Mouse (Mus musculus) forebrain, postnatal 0 days (tissue): Measurements from ENCODE around the gene Pus7. TPM values are rescaled to one million over a fixed set of nuclear protein-coding genes. Genes with fewer than 3 reads are reported as not detected.

Experiments used
- ATAC-seq: fragments of 200-750 bp; cut with Nextera tagmentation; 2 replicates; pipeline ENCODE4 v1.8.0; 2017; ENCODE audit warnings: mild to moderate bottlenecking, moderate library complexity
- DNase-seq: peaks from one replicate; pipeline ENCODE4 v3.0.0-alpha.2; 2015
- H3K27ac ChIP-seq: fragments of 300-500 bp; sonication (generic); 2 replicates; pipeline ENCODE4 v1.5.1; 2014; ENCODE audit warnings: low read depth, mild to moderate bottlenecking, antibody characterized with exemption, low read length, moderate library complexity, mixed read lengths
- H3K27me3 ChIP-seq: fragments of 300-500 bp; sonication (generic); 2 replicates; pipeline ENCODE4 v1.6.1; 2014; ENCODE audit warnings: mild to moderate bottlenecking, low read length, mixed read lengths; ENCODE audit not compliant: insufficient read depth
- H3K36me3 ChIP-seq: fragments of 300-500 bp; sonication (generic); 2 replicates; pipeline ENCODE4 v1.6.1; 2014; ENCODE audit warnings: mild to moderate bottlenecking, moderate library complexity; ENCODE audit not compliant: insufficient read depth
- H3K4me1 ChIP-seq: fragments of 300-500 bp; sonication (generic); 2 replicates; pipeline ENCODE4 v1.6.1; 2014; ENCODE audit warnings: antibody characterized with exemption; ENCODE audit not compliant: insufficient read depth
- H3K4me2 ChIP-seq: fragments of 300-500 bp; sonication (generic); 2 replicates; pipeline ENCODE4 v1.6.1; 2014; ENCODE audit warnings: low read depth, mild to moderate bottlenecking, moderate library complexity
- H3K4me3 ChIP-seq: fragments of 300-500 bp; sonication (generic); 2 replicates; pipeline ENCODE4 v1.5.1; 2014; ENCODE audit warnings: low read depth, low read length, mixed read lengths
- H3K9ac ChIP-seq: fragments of 300-500 bp; sonication (generic); 2 replicates; pipeline ENCODE4 v1.6.1; 2014; ENCODE audit warnings: mild to moderate bottlenecking
- H3K9me3 ChIP-seq: fragments of 300-500 bp; sonication (generic); 2 replicates; pipeline ENCODE4 v1.6.1; 2016; ENCODE audit warnings: low read length
- CTCF ChIP-seq: sonication (generic); IDR thresholded peaks from 2 replicates; pipeline ENCODE4 v1.5.1; 2016; ENCODE audit warnings: antibody characterized with exemption, control low read depth, low read depth
- WGBS: fragments of 180-500 bp; shearing (Covaris S2); extraction: QIAGEN DNeasy Blood & Tissue Kit; methylation state at CpG from one replicate; pipeline ENCODE4 v1.1.7; 2014; 5-methylcytosine and 5-hydroxymethylcytosine counted together
- polyA plus RNA-seq: library from polyadenylated mRNA; unstranded; fragments of >200 nt; fragmentation: Nextera tagmentation; extraction: Ambion mirVana; gene quantifications from 2 replicates; pipeline ENCODE4 v1.2.1, GENCODE M21; 2015
- total RNA-seq: library from RNA; depleted of rRNA; stranded (reverse); fragments of >200 nt; gene quantifications from 2 replicates; pipeline ENCODE4 v1.2.3, GENCODE M21; 2014

Gene Pus7
- total and polyA plus RNA-seq, 2 experiments from 2014 or later: 15.5 to 18.9 TPM

GRCm38 (mm10) chr5:23781172-23781571 is 2.3 kb downstream of the Pus7 start:
- no peak for ATAC-seq
- no peak overlapping the region for H3K4me3 ChIP-seq
- H3K27me3 ChIP-seq: no peaks in the 10 kb centered on the region
- no peak overlapping the region for H3K4me2 ChIP-seq
- H3K27ac ChIP-seq: no peak overlapping the region
- no peak overlapping the region for H3K9ac ChIP-seq
- H3K9me3 ChIP-seq: no peaks in the 10 kb centered on the region
- H3K4me1 ChIP-seq: no peaks in the 10 kb centered on the region
- peaks cover 5% of the 10 kb centered on the region; the same call in 1 of the 2 replicates for H3K36me3 ChIP-seq
- no peak for DNase-seq
- 88% methylated on average over 4 of the region's 4 CpGs for WGBS
- no peak for TF ChIP-seq CTCF

GRCm38 (mm10) chr5:23780516-23780915 is 3.0 kb downstream of the Pus7 start:
- H3K9ac ChIP-seq: no peak overlapping the region
- ATAC-seq: no peak
- 88% methylated on average over 4 of the region's 4 CpGs for WGBS
- no peaks in the 10 kb centered on the region for H3K27me3 ChIP-seq
- H3K27ac ChIP-seq: no peak overlapping the region
- no peaks in the 10 kb centered on the region for H3K4me1 ChIP-seq
- peaks cover 9% of the 10 kb centered on the region; the same call in 1 of the 2 replicates for H3K36me3 ChIP-seq
- no peak for DNase-seq
- no peak overlapping the region for H3K4me2 ChIP-seq
- H3K4me3 ChIP-seq: no peak overlapping the region
- H3K9me3 ChIP-seq: no peaks in the 10 kb centered on the region
- no peak for TF ChIP-seq CTCF

DNA sequence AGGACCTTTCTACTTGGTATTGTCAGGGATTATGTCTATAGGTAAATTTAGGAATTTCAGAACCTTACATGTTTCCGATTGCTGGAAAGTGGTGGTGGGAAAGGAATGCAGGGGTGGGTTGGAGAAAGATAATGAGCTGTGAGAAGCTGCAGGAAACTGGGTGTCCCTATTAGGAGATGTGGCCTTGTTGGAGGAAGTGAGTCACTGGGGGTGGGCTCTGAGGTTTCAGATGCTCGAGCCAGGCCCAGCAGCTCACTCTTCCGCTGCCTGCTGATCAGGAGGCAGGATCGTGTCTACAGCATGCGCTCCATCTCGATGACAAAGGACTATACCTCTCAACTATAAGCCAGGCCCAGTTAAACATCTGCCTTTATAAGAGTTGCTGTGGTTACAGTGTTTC is 9.3 kb downstream of the Pus7 start:
- peaks cover 25% of the 10 kb centered on the region for H3K36me3 ChIP-seq
- H3K4me3 ChIP-seq: no peak overlapping the region
- H3K9ac ChIP-seq: no peak overlapping the region
- H3K27me3 ChIP-seq: no peaks in the 10 kb centered on the region
- no peaks in the 10 kb centered on the region for H3K9me3 ChIP-seq
- no peaks in the 10 kb centered on the region for H3K4me1 ChIP-seq
- H3K4me2 ChIP-seq: no peak overlapping the region
- DNase-seq (no peak), ATAC-seq (no peak)
- 89% methylated on average over 6 of the region's 6 CpGs for WGBS
- no peak overlapping the region for H3K27ac ChIP-seq
- no peak for TF ChIP-seq CTCF

DNA sequence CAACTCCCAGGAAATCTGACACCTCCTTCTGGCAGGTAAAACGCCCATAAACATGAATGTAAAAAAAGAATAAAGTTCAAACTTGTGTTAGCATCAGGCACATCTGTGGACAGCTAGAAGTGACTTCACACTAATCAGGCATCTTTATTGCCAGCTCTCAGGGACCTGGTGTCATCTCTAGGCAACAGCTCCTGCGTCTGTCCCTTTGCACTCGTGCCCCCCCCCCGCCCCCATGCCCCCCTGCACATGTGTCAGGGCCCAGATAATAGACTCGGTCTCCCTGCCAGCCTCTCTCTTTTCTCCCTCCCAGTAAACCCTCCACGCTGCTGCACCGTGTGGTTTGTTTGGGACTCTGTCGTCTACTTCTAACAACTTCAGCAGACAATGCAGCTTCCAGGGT is 12.4 kb downstream of the Pus7 start:
- no peak for ATAC-seq
- no peak for DNase-seq
- no peak for TF ChIP-seq CTCF

DNA sequence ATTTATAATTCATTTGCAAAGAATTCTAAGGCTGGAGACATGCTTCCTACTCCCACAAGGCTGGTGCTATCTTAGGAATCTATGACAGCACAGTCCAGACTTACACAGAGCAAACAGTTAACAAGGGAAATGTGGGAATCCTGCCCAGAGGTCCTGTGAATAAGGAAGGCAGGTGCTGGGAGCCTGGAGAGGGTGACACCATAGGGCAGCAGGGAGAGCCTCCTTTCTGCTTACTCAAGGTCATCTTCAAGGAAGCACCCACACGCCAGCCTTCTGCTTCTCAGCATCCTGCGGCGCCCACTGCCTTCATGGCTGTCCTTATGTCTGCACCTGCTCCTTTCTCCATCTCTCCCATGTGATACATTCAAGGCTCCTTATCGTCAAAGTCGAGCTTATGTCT is 19.0 kb downstream of the Pus7 start:
- Histone ChIP-seq H3K4me2 (no peak overlapping the region), H3K4me1 (no peaks in the 10 kb centered on the region), H3K4me3 (no peak overlapping the region), H3K27ac (no peak overlapping the region), H3K9me3 (no peaks in the 10 kb centered on the region), H3K9ac (no peak overlapping the region), H3K27me3 (no peaks in the 10 kb centered on the region), H3K36me3 (peaks cover 34% of the 10 kb centered on the region)
- TF ChIP-seq CTCF: no peak
- WGBS: 92% methylated on average over 5 of the region's 5 CpGs
- no peak for ATAC-seq
- DNase-seq: no peak

More for the DNA sequence above, 12.4 kb downstream of the Pus7 start:
- Histone ChIP-seq H3K9me3 (no peaks in the 10 kb centered on the region), H3K36me3 (peaks cover 41% of the 10 kb centered on the region), H3K9ac (no peak overlapping the region), H3K27ac (no peak overlapping the region), H3K4me2 (no peak overlapping the region), H3K27me3 (no peaks in the 10 kb centered on the region), H3K4me1 (no peaks in the 10 kb centered on the region), H3K4me3 (no peak overlapping the region)
- WGBS: 58% methylated on average over 8 of the region's 8 CpGs

GRCm38 (mm10) chr5:23762531-23762930 is 21.0 kb downstream of the Pus7 start:
- WGBS: 84% methylated on average over 6 of the region's 6 CpGs
- no peak overlapping the region for H3K4me2 ChIP-seq
- TF ChIP-seq CTCF: no peak
- DNase-seq (no peak), ATAC-seq (no peak)
- H3K4me1 ChIP-seq: no peaks in the 10 kb centered on the region
- no peak overlapping the region for H3K4me3 ChIP-seq
- no peak overlapping the region for H3K9ac ChIP-seq
- H3K36me3 ChIP-seq: peaks cover 28% of the 10 kb centered on the region
- H3K27me3 ChIP-seq: no peaks in the 10 kb centered on the region
- no peak overlapping the region for H3K27ac ChIP-seq
- H3K9me3 ChIP-seq: no peaks in the 10 kb centered on the region

DNA sequence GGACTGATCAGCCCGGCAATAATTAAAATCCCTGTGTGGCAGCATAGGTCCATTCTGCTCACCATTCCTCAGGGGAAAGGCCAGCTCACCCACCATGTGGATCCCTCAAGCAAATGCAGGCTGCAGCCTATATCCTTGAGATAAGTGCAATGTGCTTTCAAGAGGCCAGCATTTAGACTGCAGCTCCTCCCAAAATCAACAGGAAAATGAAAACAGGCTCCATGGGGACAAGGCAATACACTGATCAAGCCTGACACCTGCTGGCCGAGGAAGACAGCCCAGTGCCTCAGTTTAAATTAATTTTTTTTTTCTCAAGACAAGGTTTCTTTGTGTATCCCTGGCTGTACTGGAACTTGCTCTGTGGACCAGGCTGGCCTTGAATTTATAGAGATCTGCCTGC is 24.9 kb downstream of the Pus7 start:
- H3K27ac ChIP-seq: no peak overlapping the region
- H3K4me2 ChIP-seq: no peak overlapping the region
- ATAC-seq (peak; percentile 78), DNase-seq (peak; percentile 59)
- no peak overlapping the region for H3K4me3 ChIP-seq
- WGBS: 48% methylated on average over 2 of the region's 2 CpGs
- H3K36me3 ChIP-seq: peaks cover 18% of the 10 kb centered on the region
- H3K9me3 ChIP-seq: no peaks in the 10 kb centered on the region
- peak; percentile 72 for TF ChIP-seq CTCF
- H3K27me3 ChIP-seq: no peaks in the 10 kb centered on the region
- no peak overlapping the region for H3K9ac ChIP-seq
- H3K4me1 ChIP-seq: no peaks in the 10 kb centered on the region

- Histone ChIP-seq H3K27ac (no peak overlapping the region), H3K9ac (no peak overlapping the region), H3K4me3 (no peak overlapping the region), H3K27me3 (no peaks in the 10 kb centered on the region), H3K36me3 (peaks cover 22% of the 10 kb centered on the region), H3K4me2 (no peak overlapping the region), H3K4me1 (no peaks in the 10 kb centered on the region), H3K9me3 (no peaks in the 10 kb centered on the region)
- WGBS: 96% methylated on average over 4 of the region's 4 CpGs
- TF ChIP-seq CTCF: no peak
- ATAC-seq (no peak), DNase-seq (no peak)
Measured at GRCm38 (mm10) chr5:23756368-23756767, 27.1 kb downstream of the Pus7 start.
